Mouse (Mus musculus): ENCODE measurements around the gene March9.

March9 gene

GRCm38 (mm10) chr10:127030336-127031296, 29.4 kb downstream of the March9 start, which contains the start of gene Tsfm:
Gene Tsfm, minus strand, starts transcription at chr10:127030840.
- peak; percentile 97 for DNase-seq

DNA sequence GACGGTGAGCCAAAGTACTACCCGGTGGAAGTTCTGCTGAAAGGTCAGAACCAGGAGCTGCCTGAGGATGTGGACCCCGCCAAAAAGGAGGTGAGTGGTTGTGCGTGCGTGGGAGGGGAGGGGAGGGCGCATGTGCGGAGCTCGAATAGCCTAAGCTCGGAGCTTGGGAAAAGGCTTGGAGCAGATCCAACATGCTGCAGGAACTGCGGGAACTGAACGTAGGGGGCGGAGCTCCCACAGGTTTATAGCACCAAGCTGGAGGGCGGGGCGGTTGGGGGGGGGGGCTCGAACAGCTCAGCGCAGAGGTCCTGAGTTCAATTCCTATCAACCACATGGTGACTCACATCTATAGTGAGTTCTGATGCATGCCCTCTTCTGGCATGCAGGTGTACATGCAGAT, 41.6 kb downstream of the March9 start:
- no peak for DNase-seq

DNA sequence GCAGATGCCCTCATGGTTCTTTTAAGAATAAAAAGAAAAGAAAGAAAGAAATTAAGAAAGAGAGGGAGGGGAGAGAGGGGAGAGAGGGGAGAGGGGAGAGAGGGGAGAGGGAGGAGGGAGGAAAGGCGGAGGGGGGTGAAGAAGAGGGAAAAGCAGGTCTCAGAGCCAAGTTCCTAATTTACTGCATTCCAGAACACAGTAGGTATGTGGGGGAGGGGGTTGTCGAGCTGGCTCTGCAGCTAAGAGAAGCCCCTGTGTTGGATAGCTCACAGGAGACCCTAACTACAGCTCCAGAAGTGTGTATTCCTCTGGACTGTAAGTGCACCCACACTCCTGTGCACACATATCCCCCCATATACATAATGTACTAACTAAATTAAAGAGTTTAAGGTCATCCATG, 42.9 kb downstream of the March9 start:
- peak; percentile 13 for DNase-seq

DNA sequence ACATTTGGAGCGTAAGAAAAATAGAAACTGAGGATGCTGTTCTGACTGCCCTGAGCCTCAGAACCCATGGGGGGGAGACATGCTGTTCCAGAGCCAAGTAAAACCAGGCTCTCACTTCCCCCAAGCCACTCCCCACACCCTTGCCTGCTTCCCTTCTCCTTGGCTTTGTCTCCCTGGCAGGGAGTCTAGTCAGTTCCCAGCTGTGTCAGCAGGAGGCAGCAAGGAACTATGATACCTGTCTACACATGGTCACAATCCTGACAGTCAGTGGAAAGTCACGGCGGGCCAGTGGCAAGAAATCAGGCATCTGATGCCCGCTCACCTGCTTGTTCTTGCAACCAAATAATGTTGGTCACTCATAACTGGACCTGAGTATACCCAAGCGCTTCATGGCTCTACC, 43.5 kb downstream of the March9 start:
- peak; percentile 35 for DNase-seq
